In genomic region chr11:102040138-102040524, GRCm38 (mm10) we compare ENCODE assay signal across 8 mouse cellular contexts. TPM values are rescaled to one million over a fixed set of nuclear protein-coding genes. Genes with fewer than 3 reads are reported as not detected.
DNase-seq lines count a peak whose midpoint lies in the region; ATAC-seq and TF ChIP-seq lines count a peak whose summit lies in the region.

No protein-coding gene starts in this region.

- no peaks in the 10 kb centered on the region for H3K9me3 ChIP-seq in G1E (replicated peaks)
- H3K9me3 ChIP-seq in forebrain, embryonic 13.5 days (replicated peaks), result peaks cover under 1% of the 10 kb centered on the region
- H3K9me3 ChIP-seq in lung, embryonic 16.5 days (ENCODE audit: control insufficient read depth, low read length), result no peaks in the 10 kb centered on the region

- H3K27ac ChIP-seq in forebrain, embryonic 13.5 days, result no peak overlapping the region
- no peak overlapping the region for H3K27ac ChIP-seq in layer of hippocampus, adult 2 months
- H3K27ac ChIP-seq in lung, embryonic 16.5 days (ENCODE audit: low read length), result no peak overlapping the region

- DNase-seq in G1E (ENCODE audit: low spot score), result peak; percentile 60
- DNase-seq in c-Kit-positive CD71-positive TER-119-negative erythroid progenitor cells, embryonic 14.5 days (ENCODE audit: low read depth), result peak; percentile 53
- peak; percentile 90 to 98 for DNase-seq in heart, postnatal 36 days
- peak; percentile 71 to 85 for DNase-seq in layer of hippocampus, adult 2 months (ENCODE audit: low spot score in 2 of 2)
- peak; percentile 95 for DNase-seq in retina, embryonic 14.5 days (ENCODE audit: low spot score)
- peak; percentile 75 for DNase-seq in urinary bladder, adult 2 months (ENCODE audit: low spot score)

- H3K4me3 ChIP-seq in G1E (ENCODE audit: low read depth, low read length), result no peak overlapping the region
- H3K4me3 ChIP-seq in forebrain, embryonic 13.5 days, result no peak overlapping the region
- no peak overlapping the region for H3K4me3 ChIP-seq in layer of hippocampus, adult 2 months
- H3K4me3 ChIP-seq in lung, embryonic 16.5 days (ENCODE audit: low read length), result no peak overlapping the region

- TF ChIP-seq CTCF in G1E (IDR thresholded peaks at IDR 0.05; ENCODE audit: low read depth, low read length), result peak; percentile 85
- TF ChIP-seq CTCF in layer of hippocampus, adult 2 months (conservative IDR thresholded peaks at IDR 0.05), result peak; percentile 91

- peaks cover 52% of the 10 kb centered on the region for H3K27me3 ChIP-seq in G1E (ENCODE audit: insufficient read depth, low read length)
- H3K27me3 ChIP-seq in forebrain, embryonic 13.5 days, result no peaks in the 10 kb centered on the region
- no peaks in the 10 kb centered on the region for H3K27me3 ChIP-seq in lung, embryonic 16.5 days (ENCODE audit: control insufficient read depth, insufficient read depth, low read depth, low read length)

- ATAC-seq in G1E (ENCODE audit: extremely low read depth, insufficient number of reproducible peaks, low FRiP score, poor library complexity, severe bottlenecking), result no peak; the same call in 1 of the 2 replicates
- peak; percentile 53; the same call in 1 of the 2 replicates for ATAC-seq in forebrain, embryonic 13.5 days
- ATAC-seq in lung, embryonic 16.5 days (ENCODE audit: low read depth), result peak; percentile 96

- H3K4me2 ChIP-seq in forebrain, embryonic 13.5 days, result no peak overlapping the region
- no peak overlapping the region for H3K4me2 ChIP-seq in lung, embryonic 16.5 days (ENCODE audit: low read depth, low read length)

- H3K36me3 ChIP-seq in G1E (replicated peaks), result no peaks in the 10 kb centered on the region
- H3K36me3 ChIP-seq in forebrain, embryonic 13.5 days (ENCODE audit: poor library complexity, severe bottlenecking), result no peaks in the 10 kb centered on the region
- no peaks in the 10 kb centered on the region for H3K36me3 ChIP-seq in lung, embryonic 16.5 days (ENCODE audit: control insufficient read depth, insufficient read depth, low read length)

- WGBS in forebrain, embryonic 13.5 days, result 0% methylated on average over 9 of the region's 9 CpGs
- 0% methylated on average over 9 of the region's 9 CpGs for WGBS in lung, embryonic 16.5 days

- H3K9ac ChIP-seq in forebrain, embryonic 13.5 days, result no peak overlapping the region
- no peak overlapping the region for H3K9ac ChIP-seq in lung, embryonic 16.5 days (ENCODE audit: low read length)

- intact Hi-C loops in heart, postnatal 36 days (cut with DNase I), result loop anchor here (1.0 kb wide), 2 partner anchors 13 to 54 kb away; no protein-coding TSS in a partner anchor

- H3K4me1 ChIP-seq in G1E (ENCODE audit: insufficient read depth, low read depth, low read length), result peaks cover 6% of the 10 kb centered on the region
- no peaks in the 10 kb centered on the region for H3K4me1 ChIP-seq in forebrain, embryonic 13.5 days
- peaks cover 5% of the 10 kb centered on the region; the same call in 1 of the 2 replicates for H3K4me1 ChIP-seq in lung, embryonic 16.5 days (replicated peaks; ENCODE audit: control insufficient read depth, insufficient read depth, low read length)

RNA-seq across cellular contexts. Expression of gene Cd300lg, which starts 1.2 kb away (rescaled TPM):
- total RNA-seq in G1E (2014; fragmentation: Nextera tagmentation) (not detected in 2 replicates), G1E (2017) (0.06 TPM in 1 of 2 replicates, not detected in the other)
- polyA plus RNA-seq in G1E (2012), result not detected in 2 replicates
- 0.27 and 0.31 TPM in 2 replicates for polyA plus RNA-seq in forebrain, embryonic 13.5 days (2015; fragmentation: Nextera tagmentation; extraction: Ambion mirVana)
- total RNA-seq in heart, postnatal 36 days (2021), result 10 to 100 TPM; 68.3 to 69.5 TPM
- total RNA-seq in layer of hippocampus, adult 2 months (2021), result not detected
- 0.74 and 1.1 TPM in 2 replicates for polyA plus RNA-seq in lung, embryonic 16.5 days (2015; fragmentation: Nextera tagmentation; extraction: Ambion mirVana)
- polyA plus RNA-seq in urinary bladder, adult 2 months (2012; rRNA removed), result 15.3 and 19.8 TPM in 2 replicates

RNA-seq across cellular contexts. Expression of gene Mpp3, which starts 11.9 kb away (rescaled TPM):
- not detected in 2 replicates for total RNA-seq in G1E (2014; fragmentation: Nextera tagmentation)
- 0.06 and 0.22 TPM in 2 replicates for total RNA-seq in G1E (2017)
- polyA plus RNA-seq in G1E (2012), result not detected in 2 replicates
- 40.8 and 41.0 TPM in 2 replicates for polyA plus RNA-seq in forebrain, embryonic 13.5 days (2015; fragmentation: Nextera tagmentation; extraction: Ambion mirVana)
- 1 to 10 TPM; 1.7 to 1.9 TPM for total RNA-seq in heart, postnatal 36 days (2021)
- total RNA-seq in layer of hippocampus, adult 2 months (2021), result 10 to 100 TPM; 88.3 to 94.4 TPM
- polyA plus RNA-seq in lung, embryonic 16.5 days (2015; fragmentation: Nextera tagmentation; extraction: Ambion mirVana), result 3.7 and 4.1 TPM in 2 replicates
- 1.2 and 1.4 TPM in 2 replicates for polyA plus RNA-seq in urinary bladder, adult 2 months (2012; rRNA removed)

RNA-seq across cellular contexts. Expression of gene Mpp2, which starts 48.2 kb away (rescaled TPM):
- total RNA-seq in G1E (2014; fragmentation: Nextera tagmentation), result 16.1 and 17.2 TPM in 2 replicates
- total RNA-seq in G1E (2017), result 3.1 and 3.4 TPM in 2 replicates
- 11.9 and 13.9 TPM in 2 replicates for polyA plus RNA-seq in G1E (2012)
- polyA plus RNA-seq in forebrain, embryonic 13.5 days (2015; fragmentation: Nextera tagmentation; extraction: Ambion mirVana), result 19.8 and 22.0 TPM in 2 replicates
- total RNA-seq in heart, postnatal 36 days (2021), result 1 to 10 TPM; 2.1 to 3.1 TPM
- 100 to 1,000 TPM; 147 to 149 TPM for total RNA-seq in layer of hippocampus, adult 2 months (2021)
- 6.1 and 6.4 TPM in 2 replicates for polyA plus RNA-seq in lung, embryonic 16.5 days (2015; fragmentation: Nextera tagmentation; extraction: Ambion mirVana)
- 18.9 and 21.0 TPM in 2 replicates for polyA plus RNA-seq in urinary bladder, adult 2 months (2012; rRNA removed)

RNA-seq across cellular contexts. Expression of gene Dusp3, which starts 53.3 kb away (rescaled TPM):
- total RNA-seq in G1E (2014; fragmentation: Nextera tagmentation) (12.5 and 17.3 TPM in 2 replicates), G1E (2017) (14.6 and 16.0 TPM in 2 replicates)
- polyA plus RNA-seq in G1E (2012), result 3.4 and 4.8 TPM in 2 replicates
- 8.5 and 8.7 TPM in 2 replicates for polyA plus RNA-seq in forebrain, embryonic 13.5 days (2015; fragmentation: Nextera tagmentation; extraction: Ambion mirVana)
- total RNA-seq in heart, postnatal 36 days (2021), result 100 to 1,000 TPM; 113 to 123 TPM
- 100 to 1,000 TPM; 149 to 155 TPM for total RNA-seq in layer of hippocampus, adult 2 months (2021)
- polyA plus RNA-seq in lung, embryonic 16.5 days (2015; fragmentation: Nextera tagmentation; extraction: Ambion mirVana), result 21.7 and 23.8 TPM in 2 replicates
- polyA plus RNA-seq in urinary bladder, adult 2 months (2012; rRNA removed), result 55.8 and 62.7 TPM in 2 replicates

RNA-seq across cellular contexts. Expression of gene Cfap97d1, which starts 56.1 kb away (rescaled TPM):
- not detected in 2 replicates for total RNA-seq in G1E (2014; fragmentation: Nextera tagmentation)
- total RNA-seq in G1E (2017), result not detected in 2 replicates
- polyA plus RNA-seq in G1E (2012), result not detected in 2 replicates
- polyA plus RNA-seq in forebrain, embryonic 13.5 days (2015; fragmentation: Nextera tagmentation; extraction: Ambion mirVana), result not detected in 2 replicates
- not detected for total RNA-seq in heart, postnatal 36 days (2021)
- not detected for total RNA-seq in layer of hippocampus, adult 2 months (2021)
- polyA plus RNA-seq in lung, embryonic 16.5 days (2015; fragmentation: Nextera tagmentation; extraction: Ambion mirVana), result not detected in 2 replicates
- not detected in 2 replicates for polyA plus RNA-seq in urinary bladder, adult 2 months (2012; rRNA removed)
